Mouse (Mus musculus): ENCODE data around the gene Mindy4b-ps. TPM values are rescaled to one million over a fixed set of nuclear protein-coding genes. Genes with fewer than 3 reads are reported as not detected.
"Not testable (repeated sequence)": the region's sequence is repeated elsewhere in the genome, so short reads cannot be mapped to it uniquely, and the experiment has no call there.

Mindy4b-ps gene
- not detected in 2 replicates for polyA plus RNA-seq (2015; fragmentation: Nextera tagmentation; extraction: Ambion mirVana)

- Histone ChIP-seq H3K27ac (no peak within 1 kb of the TSS), H3K36me3 (no peaks in the 10 kb centered on the region), H3K9ac (no peak within 1 kb of the TSS), H3K4me1 (replicated peaks) (peaks cover 13% of the 10 kb centered on the region; the same call in 1 of the 2 replicates), H3K4me2 (no peak within 1 kb of the TSS), H3K9me3 (no peaks in the 10 kb centered on the region), H3K4me3 (no peak within 1 kb of the TSS), H3K27me3 (0 out of 2 replicates have a peak, but pooled peaks cover 2% of the 10 kb centered on the region)
- ATAC-seq (ENCODE audit: low FRiP score), result no peak
- WGBS, result 68% methylated on average over 4 of the region's 4 CpGs
These were observed at the start of gene Mindy4b-ps for GRCm38 (mm10) chr3:58822211-58822610. TSS of gene Mindy4b-ps (minus strand) at chr3:58822311.

GRCm38 (mm10) chr3:58871882-58872281, 49.8 kb upstream of the Mindy4b-ps start:
- not testable (repeated sequence) for H3K4me2 ChIP-seq; H3K27me3 ChIP-seq; ATAC-seq (ENCODE audit: low FRiP score); H3K9ac ChIP-seq; H3K4me1 ChIP-seq (replicated peaks); H3K9me3 ChIP-seq; H3K27ac ChIP-seq; H3K36me3 ChIP-seq; H3K4me3 ChIP-seq
- WGBS, result 73% methylated on average over 2 of the region's 2 CpGs

GRCm38 (mm10) chr3:58865690-58866089, 43.6 kb upstream of the Mindy4b-ps start:
- Histone ChIP-seq H3K4me3 (no peak overlapping the region), H3K4me2 (no peak overlapping the region), H3K4me1 (replicated peaks) (0 out of 2 replicates have a peak, but pooled peaks cover 3% of the 10 kb centered on the region), H3K9ac (no peak overlapping the region), H3K27me3 (no peaks in the 10 kb centered on the region), H3K9me3 (no peaks in the 10 kb centered on the region), H3K27ac (no peak overlapping the region), H3K36me3 (no peaks in the 10 kb centered on the region)
- WGBS, result 39% methylated on average over 7 of the region's 7 CpGs
- no peak for ATAC-seq (ENCODE audit: low FRiP score)

- Histone ChIP-seq H3K9me3 (no peaks in the 10 kb centered on the region), H3K9ac (no peak overlapping the region), H3K27me3 (no peaks in the 10 kb centered on the region), H3K4me2 (no peak overlapping the region), H3K4me3 (no peak overlapping the region), H3K36me3 (no peaks in the 10 kb centered on the region), H3K27ac (no peak overlapping the region), H3K4me1 (replicated peaks) (0 out of 2 replicates have a peak, but pooled peaks cover 3% of the 10 kb centered on the region)
- ATAC-seq (ENCODE audit: low FRiP score), result no peak
- WGBS, result 87% methylated on average over 2 of the region's 2 CpGs
These were observed 40.9 kb upstream of the Mindy4b-ps start for GRCm38 (mm10) chr3:58862976-58863375.

- no peak for ATAC-seq (ENCODE audit: low FRiP score)
- no peak overlapping the region for H3K27ac ChIP-seq
- no peaks in the 10 kb centered on the region for H3K27me3 ChIP-seq
- WGBS, result 74% methylated on average over 1 of the region's 1 CpGs
- H3K9ac ChIP-seq, result no peak overlapping the region
- no peak overlapping the region for H3K4me2 ChIP-seq
- no peaks in the 10 kb centered on the region for H3K36me3 ChIP-seq
- H3K9me3 ChIP-seq, result no peaks in the 10 kb centered on the region
- no peaks in the 10 kb centered on the region for H3K4me1 ChIP-seq (replicated peaks)
- no peak overlapping the region for H3K4me3 ChIP-seq
These were observed 21.3 kb upstream of the Mindy4b-ps start for GRCm38 (mm10) chr3:58843415-58843814.

- H3K4me2 ChIP-seq, result no peak overlapping the region
- peaks cover 9% of the 10 kb centered on the region; the same call in 1 of the 2 replicates for H3K27me3 ChIP-seq
- no peak for ATAC-seq (ENCODE audit: low FRiP score)
- no peak overlapping the region for H3K27ac ChIP-seq
- no peaks in the 10 kb centered on the region for H3K36me3 ChIP-seq
- no peak overlapping the region for H3K9ac ChIP-seq
- H3K4me1 ChIP-seq (replicated peaks), result peaks cover 5% of the 10 kb centered on the region
- no peak overlapping the region for H3K4me3 ChIP-seq
- no peaks in the 10 kb centered on the region for H3K9me3 ChIP-seq
- 82% methylated on average over 5 of the region's 5 CpGs for WGBS
These were observed 11.5 kb upstream of the Mindy4b-ps start for GRCm38 (mm10) chr3:58833442-58834160.

GRCm38 (mm10) chr3:58832888-58833287, 10.8 kb upstream of the Mindy4b-ps start:
- H3K36me3 ChIP-seq, result no peaks in the 10 kb centered on the region
- no peak overlapping the region for H3K27ac ChIP-seq
- no peaks in the 10 kb centered on the region for H3K9me3 ChIP-seq
- H3K27me3 ChIP-seq, result peaks cover 13% of the 10 kb centered on the region
- H3K9ac ChIP-seq, result no peak overlapping the region
- H3K4me3 ChIP-seq, result no peak overlapping the region
- WGBS, result 72% methylated on average over 2 of the region's 2 CpGs
- no peak for ATAC-seq (ENCODE audit: low FRiP score)
- no peak overlapping the region for H3K4me2 ChIP-seq
- peaks cover 6% of the 10 kb centered on the region for H3K4me1 ChIP-seq (replicated peaks)

GRCm38 (mm10) chr3:58831586-58831985, 9.5 kb upstream of the Mindy4b-ps start:
- no peak overlapping the region for H3K27ac ChIP-seq
- H3K4me3 ChIP-seq, result no peak overlapping the region
- H3K4me2 ChIP-seq, result no peak overlapping the region
- peaks cover 10% of the 10 kb centered on the region for H3K4me1 ChIP-seq (replicated peaks)
- peaks cover 17% of the 10 kb centered on the region for H3K27me3 ChIP-seq
- 91% methylated on average over 5 of the region's 5 CpGs for WGBS
- H3K9me3 ChIP-seq, result no peaks in the 10 kb centered on the region
- H3K9ac ChIP-seq, result no peak overlapping the region
- ATAC-seq (ENCODE audit: low FRiP score), result no peak
- H3K36me3 ChIP-seq, result no peaks in the 10 kb centered on the region

GRCm38 (mm10) chr3:58829926-58830325, 7.8 kb upstream of the Mindy4b-ps start:
- no peak overlapping the region for H3K4me2 ChIP-seq
- no peak overlapping the region for H3K9ac ChIP-seq
- peaks cover 17% of the 10 kb centered on the region for H3K27me3 ChIP-seq
- ATAC-seq (ENCODE audit: low FRiP score), result no peak
- no peaks in the 10 kb centered on the region for H3K9me3 ChIP-seq
- 77% methylated on average over 1 of the region's 1 CpGs for WGBS
- H3K4me1 ChIP-seq (replicated peaks), result peaks cover 12% of the 10 kb centered on the region
- H3K4me3 ChIP-seq, result no peak overlapping the region
- H3K27ac ChIP-seq, result no peak overlapping the region
- no peaks in the 10 kb centered on the region for H3K36me3 ChIP-seq

- 76% methylated on average over 14 of the region's 14 CpGs for WGBS
- Histone ChIP-seq H3K9me3 (no peaks in the 10 kb centered on the region), H3K27me3 (peaks cover 17% of the 10 kb centered on the region), H3K4me2 (no peak overlapping the region), H3K27ac (no peak overlapping the region), H3K9ac (no peak overlapping the region), H3K36me3 (no peaks in the 10 kb centered on the region), H3K4me1 (replicated peaks) (peaks cover 12% of the 10 kb centered on the region), H3K4me3 (no peak overlapping the region)
- no peak for ATAC-seq (ENCODE audit: low FRiP score)
These were observed 6.4 kb upstream of the Mindy4b-ps start for GRCm38 (mm10) chr3:58828366-58829153.

GRCm38 (mm10) chr3:58826266-58826665, 4.2 kb upstream of the Mindy4b-ps start:
- ATAC-seq (ENCODE audit: low FRiP score), result peak; percentile 78
- H3K36me3 ChIP-seq, result no peaks in the 10 kb centered on the region

GRCm38 (mm10) chr3:58817337-58817736, 4.8 kb downstream of the Mindy4b-ps start:
- WGBS, result 17% methylated on average over 6 of the region's 6 CpGs
- H3K27me3 ChIP-seq, result 0 out of 2 replicates have a peak, but pooled peaks cover 7% of the 10 kb centered on the region
- H3K27ac ChIP-seq, result no peak overlapping the region
- H3K4me1 ChIP-seq (replicated peaks), result peaks cover 10% of the 10 kb centered on the region; the same call in 1 of the 2 replicates
- H3K4me3 ChIP-seq, result no peak overlapping the region
- H3K4me2 ChIP-seq, result no peak overlapping the region
- peak; percentile 62; the same call in 1 of the 2 replicates for ATAC-seq (ENCODE audit: low FRiP score)
- H3K9me3 ChIP-seq, result no peaks in the 10 kb centered on the region
- H3K36me3 ChIP-seq, result no peaks in the 10 kb centered on the region
- H3K9ac ChIP-seq, result no peak overlapping the region

More at GRCm38 (mm10) chr3:58826266-58826665, 4.2 kb upstream of the Mindy4b-ps start:
- H3K4me2 ChIP-seq, result no peak overlapping the region
- H3K27me3 ChIP-seq, result peaks cover 19% of the 10 kb centered on the region
- no peak overlapping the region for H3K27ac ChIP-seq
- peaks cover 12% of the 10 kb centered on the region for H3K4me1 ChIP-seq (replicated peaks)
- H3K4me3 ChIP-seq, result no peak overlapping the region
- WGBS, result 4% methylated on average over 4 of the region's 4 CpGs
- H3K9ac ChIP-seq, result no peak overlapping the region
- no peaks in the 10 kb centered on the region for H3K9me3 ChIP-seq
